Mouse (Mus musculus) retina, postnatal 7 days (tissue): ENCODE data around the gene Trim62.

ENCODE experiments used
- DNase-seq: peaks from one replicate; pipeline ENCODE4 v3.0.0-alpha.2; 2012; ENCODE audit warnings: low read depth, low spot score

The Trim62 gene

GRCm38 (mm10) chr4:128883379-128883781, at the start of gene Trim62:
Trim62 (plus strand) TSS chr4:128883580.
- DNase-seq = no peak

DNA sequence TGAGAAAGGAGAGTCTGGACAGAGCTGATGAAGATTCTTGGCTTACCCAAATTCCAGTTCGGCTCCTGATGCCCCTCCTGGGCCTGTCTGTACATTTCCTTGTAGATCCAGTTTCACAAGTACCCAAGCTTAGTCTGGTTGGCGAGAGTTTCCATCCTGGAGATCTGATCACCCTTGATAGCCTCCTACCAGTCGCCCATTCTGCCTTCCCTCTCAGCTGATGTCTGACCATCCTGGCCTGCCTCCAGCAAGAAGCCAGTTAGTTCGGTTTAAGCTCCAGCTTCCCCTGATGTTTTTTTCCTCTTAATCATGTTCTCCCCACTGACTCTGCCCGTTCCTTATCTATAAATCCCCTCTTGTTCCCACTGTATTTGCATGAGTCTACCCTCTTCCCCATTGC, 45.2 kb upstream of the Trim62 start:
- DNase-seq = no peak

- no peak for DNase-seq
These were observed 43.3 kb upstream of the Trim62 start for GRCm38 (mm10) chr4:128839811-128840738.

DNA sequence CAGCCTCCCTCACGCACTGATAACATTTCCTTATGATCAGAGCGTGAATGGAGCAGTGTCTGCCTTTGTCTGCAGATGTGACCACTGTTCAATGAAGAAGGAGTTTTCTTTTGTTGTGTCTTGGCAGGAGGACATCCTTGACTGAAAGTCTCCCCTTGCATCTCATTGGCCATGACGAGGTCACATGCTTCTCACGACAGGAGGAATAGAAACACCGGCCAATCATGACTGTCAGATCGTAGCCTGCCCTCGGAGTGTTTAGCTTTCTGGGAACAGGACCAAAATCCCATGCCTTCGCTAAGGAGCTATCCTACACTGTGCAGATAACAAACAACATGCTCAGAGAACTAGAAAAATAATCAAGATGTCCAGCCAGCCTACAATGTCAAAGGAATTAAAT, 42.1 kb upstream of the Trim62 start:
- DNase-seq = no peak

GRCm38 (mm10) chr4:128844566-128844965, 38.8 kb upstream of the Trim62 start:
- no peak for DNase-seq

DNA sequence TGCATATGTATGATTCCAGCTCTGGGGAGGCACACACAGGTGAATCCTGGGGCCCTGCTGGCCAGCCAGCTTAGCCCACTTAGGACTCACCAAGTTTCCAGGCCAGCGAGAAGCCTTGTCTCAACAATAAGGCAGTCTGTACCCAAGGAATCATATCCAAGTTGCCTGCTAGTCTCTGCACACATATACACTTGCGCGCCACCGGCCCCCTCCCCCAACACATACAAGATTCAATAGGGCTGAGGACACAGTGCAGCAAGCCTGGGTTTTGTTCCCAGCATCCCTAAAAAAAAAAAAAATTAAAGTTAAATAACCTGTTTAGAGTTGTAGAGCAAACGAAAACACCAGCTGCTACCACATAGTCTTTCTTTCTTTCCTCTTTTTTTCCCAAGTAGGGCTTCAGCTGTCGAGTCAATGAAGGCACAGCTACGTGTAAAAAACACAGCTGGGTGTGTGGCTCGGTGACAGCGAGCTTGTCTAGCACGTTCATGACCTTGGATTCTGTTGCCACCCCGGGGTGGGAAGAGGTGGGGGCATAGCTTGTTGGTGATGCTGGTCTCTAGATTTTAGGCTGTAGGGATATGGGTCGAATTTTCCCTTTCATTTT, 37.9 kb upstream of the Trim62 start:
- no peak for DNase-seq

GRCm38 (mm10) chr4:128848961-128849360, 34.4 kb upstream of the Trim62 start:
- no peak for DNase-seq

DNA sequence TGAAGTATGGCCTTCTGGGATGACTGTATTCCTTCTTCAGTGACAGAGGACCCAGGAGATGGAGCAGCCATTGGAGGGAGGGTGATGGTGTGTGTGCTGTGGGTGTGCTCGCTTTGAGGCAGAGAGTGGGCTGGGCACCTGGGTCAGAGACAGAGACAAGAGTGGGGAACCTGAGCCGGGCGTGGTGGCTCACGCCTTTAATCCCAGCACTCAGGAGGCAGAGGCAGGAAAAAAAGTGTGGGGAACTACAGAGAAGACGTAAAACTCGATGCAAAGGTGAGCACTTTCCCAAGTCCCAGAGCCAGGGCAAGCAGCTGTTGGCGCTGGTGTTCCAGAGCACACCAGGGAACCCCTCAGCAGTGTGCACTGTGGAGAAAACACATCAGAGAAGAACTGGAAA, 33.7 kb upstream of the Trim62 start:
- no peak for DNase-seq

- DNase-seq = no peak
These were observed 31.0 kb upstream of the Trim62 start for GRCm38 (mm10) chr4:128852266-128852887.

DNA sequence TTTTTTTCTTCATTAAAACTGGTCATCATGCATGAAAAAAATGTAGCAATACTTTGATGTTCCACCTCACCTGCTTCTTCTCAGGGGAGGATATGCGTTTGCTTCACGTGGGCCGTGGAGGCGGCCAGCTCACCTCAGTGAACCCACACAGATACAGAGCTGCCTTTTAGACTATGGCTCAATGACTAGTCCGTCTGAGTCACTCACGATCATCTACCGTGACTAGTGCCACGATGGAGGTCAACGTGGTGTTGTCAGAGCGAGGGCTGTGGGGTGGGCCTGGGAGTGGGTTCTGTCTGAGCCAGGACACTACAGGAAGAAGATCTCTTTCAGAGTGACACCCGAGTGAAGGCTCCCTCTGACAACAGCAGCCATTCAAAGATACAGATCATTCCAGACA, 30.3 kb upstream of the Trim62 start:
- no peak for DNase-seq

DNA sequence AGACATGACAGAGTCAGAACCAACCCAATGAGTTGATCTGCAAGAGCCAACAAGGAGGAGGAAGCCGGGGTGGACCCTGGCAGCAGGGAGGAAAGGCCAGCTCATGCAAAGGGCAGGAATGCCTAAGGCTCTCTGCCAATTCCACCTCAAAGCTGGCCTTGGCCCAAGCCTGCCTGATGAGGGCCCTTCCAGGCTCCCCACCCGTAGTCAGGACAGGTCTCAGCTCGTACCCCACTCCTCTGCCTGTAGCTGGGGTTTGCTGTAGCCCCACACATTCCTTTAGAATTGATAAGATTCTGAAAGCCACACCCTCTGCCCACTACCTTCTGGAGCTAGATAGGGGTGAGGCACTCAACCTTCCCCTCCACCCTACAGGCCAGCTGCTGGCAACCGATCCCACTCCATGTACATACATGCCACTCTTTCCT, 27.8 kb upstream of the Trim62 start:
- no peak for DNase-seq

- DNase-seq = no peak
These were observed 26.2 kb upstream of the Trim62 start for GRCm38 (mm10) chr4:128857212-128857611.

DNA sequence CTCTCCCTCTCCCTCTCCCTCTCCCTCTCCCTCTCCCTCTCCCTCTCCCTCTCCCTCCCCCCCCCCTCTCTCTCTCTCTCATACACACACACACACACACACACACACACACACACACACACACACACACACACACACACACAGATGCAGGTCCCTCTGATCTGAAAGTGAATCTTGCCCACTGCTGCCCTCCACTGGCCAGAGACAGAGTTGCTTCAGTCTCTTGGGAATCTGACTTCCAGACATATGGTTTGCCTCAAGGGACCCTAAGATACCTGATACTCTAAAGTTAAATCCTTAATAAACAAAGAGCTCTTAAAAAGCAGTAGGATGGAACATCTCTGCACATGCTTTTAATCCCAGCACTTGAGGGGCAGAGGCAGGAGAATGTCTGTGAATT, 25.2 kb upstream of the Trim62 start:
- peak; percentile 61 for DNase-seq

DNA sequence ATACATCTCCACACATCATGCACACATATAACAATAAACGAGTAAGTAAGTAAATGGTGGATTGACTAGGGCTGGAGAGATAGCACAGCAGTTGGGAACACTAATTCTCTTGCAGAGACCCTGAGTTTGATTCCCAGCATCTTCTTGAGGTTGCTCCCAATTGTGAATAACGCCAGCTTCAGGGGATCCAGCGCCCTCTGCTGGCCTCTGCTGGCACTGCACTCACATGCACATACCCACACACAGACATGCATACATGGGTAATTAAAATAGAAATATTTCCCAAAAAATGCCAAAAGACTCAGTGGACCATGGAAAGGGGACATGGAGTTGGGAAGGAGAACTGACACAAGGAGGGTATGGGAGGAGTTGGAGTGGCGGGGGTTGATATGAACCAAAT, 24.5 kb upstream of the Trim62 start:
- DNase-seq = no peak

DNA sequence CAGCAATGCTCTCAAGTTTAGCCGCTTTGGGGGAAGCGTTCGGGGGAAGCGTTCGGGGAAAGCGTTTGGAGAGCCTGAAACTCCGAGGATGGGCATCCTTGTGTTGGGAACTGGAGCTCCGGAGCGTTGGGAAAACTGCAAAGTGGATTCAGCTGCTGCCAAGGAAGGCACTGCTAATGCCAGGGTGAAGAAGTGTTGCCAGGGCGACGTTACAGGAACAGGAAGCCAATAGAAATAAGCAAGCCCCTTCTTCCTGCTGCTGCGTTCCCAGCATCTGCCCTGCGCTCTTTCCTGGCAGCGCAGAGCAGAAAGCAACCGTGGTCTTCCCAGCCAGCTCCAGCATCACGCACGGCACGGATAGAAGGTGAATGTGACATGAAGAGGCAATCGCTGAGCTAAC, 10.4 kb upstream of the Trim62 start:
- no peak for DNase-seq

DNA sequence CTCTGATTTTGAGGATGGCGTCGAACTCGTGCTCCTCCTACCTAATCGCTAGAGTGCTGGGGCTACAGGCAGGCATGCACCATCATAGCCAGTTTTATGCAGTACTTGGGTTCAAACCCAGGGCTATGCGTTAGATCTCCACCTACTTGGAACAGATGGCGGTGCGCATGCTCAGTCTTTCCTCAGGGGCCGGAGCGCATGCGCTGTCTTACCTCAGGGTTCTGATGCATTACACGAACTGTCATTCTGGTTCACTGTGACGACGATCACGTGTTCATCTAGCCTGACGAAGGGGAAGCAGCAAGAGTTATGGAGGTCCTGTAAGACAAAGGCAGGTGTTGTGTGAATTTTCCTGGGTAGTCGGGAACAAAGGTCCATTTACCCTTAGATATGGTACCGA, 9.3 kb upstream of the Trim62 start:
- DNase-seq = no peak

GRCm38 (mm10) chr4:128875439-128875838, 7.9 kb upstream of the Trim62 start:
- no peak for DNase-seq

GRCm38 (mm10) chr4:128877520-128877919, 5.9 kb upstream of the Trim62 start:
- DNase-seq = no peak

- DNase-seq = no peak
These were observed 4.4 kb upstream of the Trim62 start for GRCm38 (mm10) chr4:128878901-128879491.

DNA sequence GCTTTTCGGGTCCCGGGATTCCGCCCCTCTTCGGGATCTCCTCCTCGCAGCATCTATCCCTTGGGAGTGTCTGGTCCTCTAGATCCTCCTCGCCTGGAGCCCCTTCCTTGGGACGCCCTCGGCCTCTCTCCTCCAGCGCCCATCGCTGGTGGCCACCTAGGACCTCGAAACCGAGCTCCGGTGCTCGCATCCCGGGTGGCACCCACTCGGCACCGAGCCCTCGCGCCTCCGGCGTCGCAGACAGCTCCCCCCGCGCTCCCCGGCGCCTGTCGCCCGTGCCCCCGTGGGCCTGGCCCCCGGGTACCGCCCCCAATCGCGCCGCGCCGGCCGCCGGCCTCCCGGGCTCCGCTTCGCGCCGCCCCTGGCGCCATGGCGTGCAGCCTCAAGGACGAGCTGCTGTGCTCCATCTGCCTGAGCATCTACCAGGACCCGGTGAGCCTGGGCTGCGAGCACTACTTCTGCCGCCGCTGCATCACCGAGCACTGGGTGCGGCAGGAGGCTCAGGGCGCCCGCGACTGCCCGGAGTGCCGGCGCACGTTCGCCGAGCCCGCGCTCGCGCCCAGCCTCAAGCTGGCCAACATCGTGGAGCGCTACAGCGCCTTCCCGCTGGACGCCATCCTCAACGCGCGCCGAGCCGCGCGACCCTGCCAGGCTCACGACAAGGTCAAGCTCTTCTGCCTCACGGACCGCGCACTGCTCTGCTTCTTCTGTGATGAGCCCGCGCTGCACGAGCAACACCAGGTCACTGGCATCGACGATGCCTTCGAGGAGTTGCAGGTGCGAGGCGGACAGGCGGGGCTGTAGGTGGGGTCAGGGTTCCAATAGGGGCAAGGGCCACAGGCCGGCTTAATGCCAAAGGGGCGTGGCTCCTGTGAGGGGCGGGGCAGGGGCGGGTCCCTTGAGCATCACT, 676 bp downstream of the Trim62 start:
- no peak for DNase-seq

- no peak for DNase-seq
These were observed 1.3 kb downstream of the Trim62 start for GRCm38 (mm10) chr4:128884711-128885095.
